In genomic region chr17:56289371-56290331, GRCm38 (mm10) we compare ENCODE assay signal across 8 mouse cellular contexts. TPM values are rescaled to one million over a fixed set of nuclear protein-coding genes. Genes with fewer than 3 reads are reported as not detected.
DNase-seq lines count a peak whose midpoint lies in the region; ATAC-seq and TF ChIP-seq lines count a peak whose summit lies in the region.

No protein-coding gene starts in this region.

- H3K4me2 ChIP-seq in forebrain, embryonic 11.5 days (ENCODE audit: low read depth, low read length, severe bottlenecking) = peak overlapping the region; percentile 72
- H3K4me2 ChIP-seq in hindbrain, embryonic 13.5 days = peak overlapping the region; percentile 46
- peak overlapping the region; percentile 85 for H3K4me2 ChIP-seq in liver, embryonic 12.5 days
- peak overlapping the region; percentile 99 for H3K4me2 ChIP-seq in myocyte (ENCODE audit: low read depth)

- TF ChIP-seq POLR2A in myocyte (IDR thresholded peaks at IDR 0.05; ENCODE audit: insufficient read length, low read depth) = no peak

- H3K4me3 ChIP-seq in forebrain, embryonic 11.5 days (ENCODE audit: low read depth, low read length) = peak overlapping the region; percentile 39
- peak overlapping the region; percentile 23 for H3K4me3 ChIP-seq in hindbrain, embryonic 13.5 days
- H3K4me3 ChIP-seq in liver, embryonic 12.5 days = peak overlapping the region; percentile 64
- H3K4me3 ChIP-seq in myocyte = peak overlapping the region; percentile 51

- peaks cover 23% of the 10 kb centered on the region for H3K4me1 ChIP-seq in forebrain, embryonic 11.5 days (replicated peaks; ENCODE audit: control insufficient read depth, insufficient read depth, low read length)
- H3K4me1 ChIP-seq in hindbrain, embryonic 13.5 days (replicated peaks) = peaks cover 34% of the 10 kb centered on the region
- peaks cover 65% of the 10 kb centered on the region for H3K4me1 ChIP-seq in liver, embryonic 12.5 days

- WGBS in forebrain, embryonic 11.5 days = 2% methylated on average over 23 of the region's 23 CpGs
- 5% methylated on average over 23 of the region's 23 CpGs for WGBS in hindbrain, embryonic 13.5 days
- WGBS in liver, embryonic 12.5 days (ENCODE audit: insufficient replicate concordance) = 6% methylated on average over 23 of the region's 23 CpGs

- no peaks in the 10 kb centered on the region for H3K9me3 ChIP-seq in forebrain, embryonic 11.5 days (ENCODE audit: control insufficient read depth, low read length)
- H3K9me3 ChIP-seq in hindbrain, embryonic 13.5 days = no peaks in the 10 kb centered on the region
- no peaks in the 10 kb centered on the region for H3K9me3 ChIP-seq in liver, embryonic 12.5 days (replicated peaks)

- peak; percentile 17 for ATAC-seq in CD4-positive, CD25-positive, alpha-beta regulatory T cell, adult 4 months
- ATAC-seq in forebrain, embryonic 11.5 days (replicated peaks; ENCODE audit: low FRiP score) = peak; percentile 26
- ATAC-seq in hindbrain, embryonic 13.5 days (ENCODE audit: low FRiP score) = no peak
- peak; percentile 36 for ATAC-seq in liver, embryonic 12.5 days

- no peaks in the 10 kb centered on the region; the same call in 1 of the 2 replicates for H3K36me3 ChIP-seq in forebrain, embryonic 11.5 days (ENCODE audit: control insufficient read depth, insufficient read depth, low read length)
- peaks cover 3% of the 10 kb centered on the region; the same call in 1 of the 2 replicates for H3K36me3 ChIP-seq in hindbrain, embryonic 13.5 days
- H3K36me3 ChIP-seq in liver, embryonic 12.5 days = peaks cover 23% of the 10 kb centered on the region
- H3K36me3 ChIP-seq in myocyte (ENCODE audit: control insufficient read depth, insufficient read depth) = peaks cover 5% of the 10 kb centered on the region

- H3K27ac ChIP-seq in forebrain, embryonic 11.5 days (ENCODE audit: low read depth, low read length) = peak overlapping the region; percentile 88
- peak overlapping the region; percentile 71 for H3K27ac ChIP-seq in hindbrain, embryonic 13.5 days
- peak overlapping the region; percentile 93 for H3K27ac ChIP-seq in liver, embryonic 12.5 days

- peaks cover 12% of the 10 kb centered on the region for H3K79me2 ChIP-seq in myocyte (ENCODE audit: control insufficient read depth, insufficient read depth)

- H3K27me3 ChIP-seq in forebrain, embryonic 11.5 days (ENCODE audit: control insufficient read depth, insufficient read depth, low read length) = no peaks in the 10 kb centered on the region
- no peaks in the 10 kb centered on the region for H3K27me3 ChIP-seq in hindbrain, embryonic 13.5 days
- no peaks in the 10 kb centered on the region for H3K27me3 ChIP-seq in liver, embryonic 12.5 days (replicated peaks)
- no peaks in the 10 kb centered on the region for H3K27me3 ChIP-seq in myocyte (ENCODE audit: control insufficient read depth, insufficient read depth, insufficient read length)

- peak overlapping the region; percentile 59 for H3K9ac ChIP-seq in forebrain, embryonic 11.5 days (ENCODE audit: low read length)
- H3K9ac ChIP-seq in hindbrain, embryonic 13.5 days = peak overlapping the region; percentile 35
- peak overlapping the region; percentile 74 for H3K9ac ChIP-seq in liver, embryonic 12.5 days

- peak; percentile 95 for DNase-seq in R1 (ENCODE audit: low read depth, low spot score)
- peak; percentile 80 for DNase-seq in forebrain, embryonic 11.5 days (ENCODE audit: low spot score)
- DNase-seq in urinary bladder, postnatal 4 days (ENCODE audit: low spot score in 2 of 2) = peak; percentile 65 to 66
- no peak for DNase-seq in cerebellum, postnatal 4 days (ENCODE audit: low spot score in 2 of 2)

- peak overlapping the region; percentile 6 for H3ac ChIP-seq in myocyte (ENCODE audit: control insufficient read depth, insufficient read length)

TF ChIP-seq in myocyte, 11 proteins besides CTCF, POLR2A, EP300 and RAD21:
- no peak for TF ChIP-seq E2F4 (IDR thresholded peaks at IDR 0.05; ENCODE audit: insufficient read depth)
- peak in 1 of 3 experiments; percentile 11 for TF ChIP-seq MYOD1 (IDR thresholded peaks at IDR 0.05; ENCODE audit: control insufficient read depth in 1 of 3, insufficient read length in 2 of 3, low read depth in 2 of 3)

RNA-seq across cellular contexts. Expression of gene Plin3, which starts 3.0 kb away (rescaled TPM):
- 10 to 100 TPM; 31.8 to 32.1 TPM for polyA plus RNA-seq in CD4-positive, CD25-positive, alpha-beta regulatory T cell, adult 4 months (2017; shearing (Covaris generic))
- polyA plus RNA-seq in forebrain, embryonic 11.5 days (2014; fragmentation: Nextera tagmentation; extraction: Ambion mirVana) = 37.5 and 44.6 TPM in 2 replicates
- 20.0 and 23.5 TPM in 2 replicates for polyA plus RNA-seq in hindbrain, embryonic 13.5 days (2015; fragmentation: Nextera tagmentation; extraction: Ambion mirVana)
- 28.3 and 30.2 TPM in 2 replicates for polyA plus RNA-seq in liver, embryonic 12.5 days (2016; fragmentation: Nextera tagmentation; extraction: Ambion mirVana)
- polyA plus RNA-seq in myocyte (2012; fragmentation: generic; extraction: Trizol) = 44.8 TPM

RNA-seq across cellular contexts. Expression of gene Arrdc5, which starts 10.4 kb away (rescaled TPM):
- not detected for polyA plus RNA-seq in CD4-positive, CD25-positive, alpha-beta regulatory T cell, adult 4 months (2017; shearing (Covaris generic))
- polyA plus RNA-seq in forebrain, embryonic 11.5 days (2014; fragmentation: Nextera tagmentation; extraction: Ambion mirVana) = not detected in 2 replicates
- polyA plus RNA-seq in hindbrain, embryonic 13.5 days (2015; fragmentation: Nextera tagmentation; extraction: Ambion mirVana) = not detected in 2 replicates
- not detected in 2 replicates for polyA plus RNA-seq in liver, embryonic 12.5 days (2016; fragmentation: Nextera tagmentation; extraction: Ambion mirVana)
- not detected for polyA plus RNA-seq in myocyte (2012; fragmentation: generic; extraction: Trizol)

RNA-seq across cellular contexts. Expression of gene Ticam1, which starts 13.1 kb away (rescaled TPM):
- 10 to 100 TPM in 1 of 2 experiments, 1 to 10 TPM in 1; 8.9 to 11.6 TPM for polyA plus RNA-seq in CD4-positive, CD25-positive, alpha-beta regulatory T cell, adult 4 months (2017; shearing (Covaris generic))
- polyA plus RNA-seq in forebrain, embryonic 11.5 days (2014; fragmentation: Nextera tagmentation; extraction: Ambion mirVana) = 2.5 and 3.0 TPM in 2 replicates
- 1.3 and 1.4 TPM in 2 replicates for polyA plus RNA-seq in hindbrain, embryonic 13.5 days (2015; fragmentation: Nextera tagmentation; extraction: Ambion mirVana)
- polyA plus RNA-seq in liver, embryonic 12.5 days (2016; fragmentation: Nextera tagmentation; extraction: Ambion mirVana) = 3.8 and 4.1 TPM in 2 replicates
- 9.1 TPM for polyA plus RNA-seq in myocyte (2012; fragmentation: generic; extraction: Trizol)

RNA-seq across cellular contexts. Expression of gene Uhrf1, which starts 13.5 kb away (rescaled TPM):
- 10 to 100 TPM in 1 of 2 experiments, 1 to 10 TPM in 1; 8.5 to 28.4 TPM for polyA plus RNA-seq in CD4-positive, CD25-positive, alpha-beta regulatory T cell, adult 4 months (2017; shearing (Covaris generic))
- polyA plus RNA-seq in forebrain, embryonic 11.5 days (2014; fragmentation: Nextera tagmentation; extraction: Ambion mirVana) = 197 and 223 TPM in 2 replicates
- 27.1 and 29.6 TPM in 2 replicates for polyA plus RNA-seq in hindbrain, embryonic 13.5 days (2015; fragmentation: Nextera tagmentation; extraction: Ambion mirVana)
- polyA plus RNA-seq in liver, embryonic 12.5 days (2016; fragmentation: Nextera tagmentation; extraction: Ambion mirVana) = 153 and 154 TPM in 2 replicates
- 18.4 TPM for polyA plus RNA-seq in myocyte (2012; fragmentation: generic; extraction: Trizol)

RNA-seq across cellular contexts. Expression of gene Fem1a, which starts 33.0 kb away (rescaled TPM):
- polyA plus RNA-seq in CD4-positive, CD25-positive, alpha-beta regulatory T cell, adult 4 months (2017; shearing (Covaris generic)) = 1 to 10 TPM; 4.4 to 5.5 TPM
- polyA plus RNA-seq in forebrain, embryonic 11.5 days (2014; fragmentation: Nextera tagmentation; extraction: Ambion mirVana) = 16.5 and 16.6 TPM in 2 replicates
- polyA plus RNA-seq in hindbrain, embryonic 13.5 days (2015; fragmentation: Nextera tagmentation; extraction: Ambion mirVana) = 18.9 and 20.1 TPM in 2 replicates
- 10.2 and 10.7 TPM in 2 replicates for polyA plus RNA-seq in liver, embryonic 12.5 days (2016; fragmentation: Nextera tagmentation; extraction: Ambion mirVana)
- polyA plus RNA-seq in myocyte (2012; fragmentation: generic; extraction: Trizol) = 43.6 TPM

Comparison
In these comparisons a context has a peak if more than half of its experiments do, and no peak if none do; other contexts are left out.
1. DNase-seq: peak in R1 (single experiment), forebrain, embryonic 11.5 days (single experiment) and urinary bladder, postnatal 4 days (2 of 2); none in cerebellum, postnatal 4 days (0 of 2).
2. H3K4me2 ChIP-seq: peak in every context shown above with its lines; median percentile 99 in myocyte; 85 in liver, embryonic 12.5 days; 72 in forebrain, embryonic 11.5 days; 46 in hindbrain, embryonic 13.5 days.
3. Peak in every context shown above with its lines, with median percentiles within 50 percentile points of each other: H3K27ac ChIP-seq, H3K4me3 ChIP-seq and H3K9ac ChIP-seq.